Mouse (Mus musculus): ENCODE measurements around the gene Usp29. TPM values are rescaled to one million over a fixed set of nuclear protein-coding genes. Genes with fewer than 3 reads are reported as not detected.
"Not testable (repeated sequence)": the region's sequence is repeated elsewhere in the genome, so short reads cannot be mapped to it uniquely, and the experiment has no call there.

Gene Usp29
- total RNA-seq, 2 experiments from 2014 or later = 0.99 to 1.3 TPM

DNA sequence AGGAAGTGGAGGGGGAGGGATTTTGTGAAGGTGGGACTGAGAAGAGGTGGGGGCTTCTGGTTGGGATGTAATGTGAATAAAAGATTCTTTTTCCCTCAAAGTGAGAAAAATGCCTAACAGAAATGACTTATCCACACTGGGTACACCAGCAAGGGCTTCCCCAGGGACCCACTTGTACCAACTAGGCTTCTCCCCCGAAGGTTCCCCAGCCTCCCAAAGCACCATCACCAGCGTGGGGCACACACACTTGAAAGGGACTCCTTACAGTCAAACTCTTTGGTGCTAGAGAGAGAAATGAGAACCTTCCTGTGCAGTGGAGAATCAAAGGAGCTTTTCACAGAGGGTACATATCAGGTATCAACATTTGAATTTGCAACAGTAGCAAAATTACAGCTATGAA is 198.9 kb downstream of the Usp29 start:
- DNase-seq = no peak

DNA sequence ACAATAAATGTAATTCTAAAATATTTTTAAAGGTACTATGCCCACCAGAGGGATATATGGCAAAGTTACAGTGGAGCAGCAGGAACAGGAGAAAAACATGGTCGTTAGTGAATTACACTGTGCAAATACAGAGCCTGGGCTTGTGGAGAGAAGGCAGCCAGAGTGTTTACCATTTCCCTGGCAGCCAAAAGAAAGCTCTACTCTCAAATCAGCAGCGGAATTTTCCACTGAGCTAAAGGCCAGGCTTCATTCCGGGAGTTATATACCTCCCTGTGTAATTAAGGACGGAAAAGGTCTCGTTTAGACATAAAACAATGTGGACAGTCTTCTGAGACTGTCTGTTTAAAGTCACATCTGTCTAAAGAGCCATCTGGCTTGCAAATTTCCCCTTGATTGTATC is 204.4 kb downstream of the Usp29 start:
- no peak for DNase-seq

DNA sequence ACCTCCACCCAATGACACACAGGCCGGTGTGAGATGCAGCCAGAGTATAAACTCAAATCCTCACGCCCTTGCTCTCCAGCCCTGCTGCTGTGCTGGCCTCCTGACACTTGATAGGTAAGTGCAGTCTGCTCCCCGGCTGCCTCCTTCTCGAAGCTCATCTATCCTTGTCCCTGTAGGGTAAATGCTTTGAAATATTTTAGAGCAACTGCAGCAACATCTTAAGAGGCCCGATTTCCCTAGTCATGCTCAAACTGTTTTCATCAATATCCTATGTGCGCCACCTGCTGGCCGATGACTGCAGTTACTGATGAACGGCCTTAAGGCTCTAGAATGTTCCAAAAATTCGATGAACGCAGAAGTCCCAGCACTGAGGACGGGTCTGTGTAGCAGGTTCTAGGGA is 206.7 kb downstream of the Usp29 start:
- peak; percentile 71 to 80 for DNase-seq

DNA sequence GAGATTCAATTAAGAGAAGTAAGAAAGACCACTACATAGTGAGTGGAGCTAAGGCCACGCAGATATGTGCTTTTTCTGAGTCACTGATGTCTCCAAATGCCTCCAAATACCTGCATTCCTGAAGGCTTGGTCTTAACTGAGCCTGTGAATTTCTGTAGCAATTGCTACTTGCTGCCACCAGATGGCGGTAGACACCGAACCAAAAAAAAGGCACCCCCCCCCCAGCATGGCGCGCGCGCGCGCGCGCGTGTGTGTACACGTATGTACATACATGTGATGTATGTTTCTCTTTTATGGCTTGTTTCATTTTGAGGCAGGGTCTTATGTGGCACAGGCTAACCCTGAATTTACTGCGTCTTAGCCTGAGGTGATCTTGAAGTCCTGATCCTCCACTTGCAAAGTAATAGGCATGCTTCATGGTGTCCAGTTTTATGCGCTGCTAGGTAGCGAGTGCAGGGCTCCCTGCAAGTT is 210.4 kb downstream of the Usp29 start:
- peak in 1 of 2 experiments; percentile 22 for DNase-seq

DNA sequence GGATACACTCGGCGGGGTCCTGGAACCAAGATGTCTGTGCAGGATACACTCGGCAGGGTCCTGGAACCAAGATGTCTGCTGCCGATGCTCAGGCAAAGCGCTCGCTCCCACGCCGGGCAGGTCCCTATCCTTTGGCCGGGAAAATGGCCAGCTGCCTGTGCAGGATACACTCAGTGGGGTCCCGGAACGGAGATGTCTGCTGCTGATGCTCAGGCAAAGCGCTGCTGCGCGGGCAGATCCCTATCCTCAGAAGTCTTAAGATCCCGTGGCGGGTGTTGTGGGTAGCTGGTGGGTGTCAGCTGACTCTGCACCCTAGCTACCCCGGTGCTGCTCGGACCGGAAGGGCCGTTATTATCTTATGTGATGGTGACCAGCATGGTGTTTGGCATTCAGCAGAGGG is 217.7 kb downstream of the Usp29 start:
- not testable (repeated sequence) for DNase-seq

DNA sequence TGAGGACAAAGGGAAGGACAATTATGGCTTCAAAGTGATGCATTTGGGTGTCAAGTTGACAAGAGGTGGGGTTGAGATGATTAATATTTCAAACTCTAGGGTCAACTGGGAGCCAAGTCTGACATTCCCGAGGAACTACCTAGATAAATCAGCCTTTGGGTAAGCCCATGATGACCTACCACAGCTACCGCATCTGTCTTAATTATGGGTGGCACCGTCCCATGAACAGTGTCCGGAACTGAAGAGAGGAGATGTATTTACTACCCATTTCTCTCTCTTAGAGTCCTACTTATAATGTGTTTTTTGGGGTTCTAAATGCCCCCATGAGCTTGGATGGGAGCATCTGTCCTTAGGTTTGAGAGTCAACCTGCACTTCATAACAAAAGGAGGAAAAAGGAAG is 226.2 kb downstream of the Usp29 start:
- no peak for DNase-seq

- DNase-seq = no peak
These were observed 228.2 kb downstream of the Usp29 start for GRCm38 (mm10) chr7:6958574-6958973.

GRCm38 (mm10) chr7:6973566-6973965 is 243.2 kb downstream of the Usp29 start:
- no peak for DNase-seq

- no peak for DNase-seq
These were observed 246.5 kb downstream of the Usp29 start for GRCm38 (mm10) chr7:6976890-6977289.

DNA sequence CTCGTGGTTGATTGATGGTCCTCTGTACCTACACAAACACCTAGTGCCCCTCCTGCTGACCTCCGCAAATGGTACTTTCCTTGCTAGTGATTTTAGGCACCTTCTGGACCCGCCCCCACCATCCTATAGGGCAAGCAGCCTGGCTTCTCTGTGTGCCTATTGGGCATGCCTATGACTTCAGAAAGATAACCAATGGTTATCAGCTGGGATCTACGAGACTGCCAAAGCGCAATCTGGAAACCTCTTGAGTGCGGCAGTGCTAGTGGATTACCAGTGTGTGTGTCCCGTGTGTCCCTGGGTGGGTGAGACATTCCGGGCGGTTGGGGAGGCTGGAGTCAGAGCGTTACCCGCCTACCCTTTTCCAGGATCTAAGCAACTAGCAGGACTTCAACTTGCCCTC is 264.9 kb downstream of the Usp29 start, which contains the start of gene Aurkc:
TSS of gene Aurkc (plus strand) at position 50 of the 400 bp plus-strand sequence.
- DNase-seq = not testable (repeated sequence)

DNA sequence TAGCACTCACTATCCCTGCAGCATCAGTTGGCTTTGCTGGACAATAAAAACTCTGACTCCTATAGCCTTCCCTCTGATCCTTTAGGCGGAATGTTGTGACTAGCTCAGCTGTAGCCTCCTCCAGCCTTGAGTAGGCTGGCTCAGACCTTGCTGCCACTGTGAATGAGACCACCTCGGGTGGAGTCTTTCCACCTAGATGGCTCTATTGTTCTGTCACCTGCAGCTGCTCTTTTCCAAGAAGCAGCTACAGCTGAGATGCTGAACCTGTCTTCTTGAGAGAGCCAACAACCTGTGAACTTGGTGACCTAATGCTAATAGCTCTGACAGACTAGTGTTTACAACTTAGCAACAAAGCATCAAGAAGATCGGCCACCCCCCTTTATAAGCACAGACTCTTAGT is 268.5 kb downstream of the Usp29 start:
- not testable (repeated sequence) for DNase-seq

DNA sequence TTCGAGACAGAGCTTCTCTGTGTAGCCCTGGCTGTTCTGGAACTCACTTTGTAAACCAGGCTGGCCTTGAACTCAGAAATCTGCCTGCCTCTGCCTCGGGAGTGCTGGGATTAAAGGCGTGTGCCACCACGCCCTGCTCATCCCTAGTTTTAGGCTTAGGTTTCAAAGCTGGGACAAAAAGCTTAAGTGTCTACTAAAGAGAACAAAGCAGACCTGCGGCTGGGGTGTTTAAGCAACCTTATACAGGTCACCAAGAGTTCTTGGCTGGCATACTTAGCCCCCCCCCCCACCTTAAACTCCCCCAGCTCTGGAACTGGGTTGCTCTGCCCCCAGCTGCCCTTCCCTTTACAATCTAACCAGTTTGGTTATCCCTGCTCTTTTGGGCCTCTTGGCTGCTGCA is 275.1 kb downstream of the Usp29 start:
- DNase-seq = not testable (repeated sequence)

Small RNAs within 50 kb of the gene (microRNA-seq; reads per million reads assigned to microRNA genes)
- 36.3 reads per million, percentile 41 among the genes with 10 or more reads in this experiment for gene Mir3099

Other genes with a start within 250 kb of the Usp29 start
- not detected for gene Olfr5, start 243.6 kb upstream of the Usp29 start, total RNA-seq (2021)
- gene Olfr1347, start 230.8 kb upstream of the Usp29 start, total RNA-seq (2021) = not detected
- not detected for gene Olfr1348, start 221.8 kb upstream of the Usp29 start, total RNA-seq (2021)
- not detected for gene Olfr1349, start 207.6 kb upstream of the Usp29 start, total RNA-seq (2021)
- gene Olfr1350, start 165.7 kb upstream of the Usp29 start, total RNA-seq (2021) = not detected
- gene Zim1, start 34.1 kb upstream of the Usp29 start, total RNA-seq (2021) = 1 to 10 TPM; 5.4 to 5.6 TPM
- gene Peg3, start 147 bp upstream of the Usp29 start, total RNA-seq (2021) = 10 to 100 TPM; 37.8 to 39.2 TPM